ENCODE assay signal across 25 mouse cellular contexts in the genomic region with DNA sequence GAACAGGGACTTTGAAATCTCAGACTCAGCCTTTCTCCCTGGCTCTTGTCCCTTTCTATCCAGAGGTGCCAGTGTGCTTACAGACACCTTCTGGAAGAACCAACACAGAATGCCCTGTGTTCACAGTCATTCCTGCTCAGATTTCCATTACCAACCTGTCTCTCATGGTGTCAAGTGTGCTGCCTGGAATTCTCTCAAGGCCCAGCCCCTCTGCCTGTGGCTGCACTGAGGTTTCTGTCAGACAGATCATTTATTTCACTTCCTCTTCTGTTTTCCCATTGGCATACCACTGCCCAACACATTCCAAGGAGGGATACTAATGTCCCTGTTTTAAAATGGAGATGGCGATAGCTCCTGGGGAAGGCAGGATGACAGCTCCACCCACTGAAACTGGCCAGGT.
"Had no signal": no experiment of that assay in that cellular context is flagged by ENCODE, and none has a peak within 500 bp of the region (broad histone marks: within the 10 kb centered on the region; RNA-seq: fewer than 3 reads in every experiment).

No protein-coding gene starts in this region.

- H3K9me3 ChIP-seq: heart, embryonic 13.5 days; heart, embryonic 15.5 days; hindbrain, embryonic 13.5 days; hindbrain, embryonic 15.5 days; kidney, embryonic 15.5 days; limb, embryonic 15.5 days; liver, embryonic 12.5 days had no signal

- DNase-seq: gastrocnemius, postnatal 10 days; gastrocnemius, postnatal 25 days; heart, adult 2 months; heart, postnatal 14 days; heart, postnatal 36 days; kidney, adult 11 months; kidney, adult 2 months; kidney, adult 9 months; kidney, postnatal 14 days; kidney, postnatal 36 days; layer of hippocampus, adult 9-11 months; layer of hippocampus, postnatal 36 days; left cerebral cortex, postnatal 4 days had no signal

- H3K9ac ChIP-seq: heart, embryonic 13.5 days; heart, embryonic 15.5 days; hindbrain, embryonic 13.5 days; hindbrain, embryonic 15.5 days; kidney, embryonic 15.5 days; limb, embryonic 13.5 days; limb, embryonic 15.5 days; liver, embryonic 12.5 days had no signal

- H3K4me1 ChIP-seq: heart, embryonic 15.5 days; limb, embryonic 15.5 days had no signal

- H3K27me3 ChIP-seq: heart, embryonic 13.5 days; heart, embryonic 15.5 days; hindbrain, embryonic 13.5 days; hindbrain, embryonic 15.5 days; kidney, embryonic 15.5 days; limb, embryonic 13.5 days; limb, embryonic 15.5 days had no signal

- H3K4me3 ChIP-seq: heart, adult 2 months; heart, embryonic 13.5 days; heart, embryonic 15.5 days; hindbrain, embryonic 13.5 days; hindbrain, embryonic 15.5 days; kidney, embryonic 15.5 days; limb, embryonic 13.5 days; limb, embryonic 15.5 days; liver, embryonic 12.5 days had no signal

- ATAC-seq: hindbrain, postnatal 0 days; intestine, embryonic 16.5 days; liver, embryonic 12.5 days had no signal

- H3K36me3 ChIP-seq: heart, embryonic 13.5 days; heart, embryonic 15.5 days; hindbrain, embryonic 13.5 days; hindbrain, embryonic 15.5 days; kidney, embryonic 15.5 days; limb, embryonic 13.5 days; limb, embryonic 15.5 days; liver, embryonic 12.5 days had no signal

- H3K27ac ChIP-seq: heart, adult 2 months; heart, embryonic 13.5 days; heart, embryonic 15.5 days; hindbrain, embryonic 13.5 days; hindbrain, embryonic 15.5 days; hindbrain, postnatal 0 days; kidney, embryonic 15.5 days; kidney, postnatal 0 days; limb, embryonic 13.5 days; limb, embryonic 15.5 days; liver, embryonic 12.5 days had no signal

- H3K4me2 ChIP-seq: heart, embryonic 11.5 days; heart, embryonic 13.5 days; heart, embryonic 15.5 days; hindbrain, embryonic 13.5 days; hindbrain, embryonic 15.5 days; kidney, embryonic 15.5 days; limb, embryonic 13.5 days; limb, embryonic 15.5 days; liver, embryonic 12.5 days had no signal
